Mouse (Mus musculus): ENCODE data around the gene 9230104L09Rik. TPM values are rescaled to one million over a fixed set of nuclear protein-coding genes. Genes with fewer than 3 reads are reported as not detected.

The 9230104L09Rik gene
- total RNA-seq (2022) = not detected

DNA sequence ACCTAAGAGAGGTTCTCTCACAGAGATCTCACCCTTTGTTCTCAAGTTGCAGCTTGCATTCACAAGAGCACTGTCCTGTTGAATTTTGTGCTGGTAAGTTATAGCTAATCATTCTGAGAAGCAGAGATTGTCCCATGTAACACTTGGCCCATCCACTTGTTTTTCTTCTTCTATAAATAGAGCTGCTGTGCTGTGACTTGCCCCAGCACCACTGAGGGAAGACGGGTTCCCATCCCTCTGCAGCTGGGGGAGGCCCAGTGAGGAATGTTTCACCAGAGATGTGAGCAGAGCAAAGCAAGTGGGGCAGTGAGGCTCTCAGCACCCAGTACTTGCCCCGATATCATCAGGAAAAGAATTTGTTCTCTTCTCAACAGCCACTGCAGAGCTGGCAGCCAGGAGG, at the start of gene 9230104L09Rik:
Gene 9230104L09Rik, minus strand, starts transcription at position 73 of the 400 bp plus-strand sequence.
- DNase-seq (ENCODE audit: low spot score in 2 of 2) = no peak

DNA sequence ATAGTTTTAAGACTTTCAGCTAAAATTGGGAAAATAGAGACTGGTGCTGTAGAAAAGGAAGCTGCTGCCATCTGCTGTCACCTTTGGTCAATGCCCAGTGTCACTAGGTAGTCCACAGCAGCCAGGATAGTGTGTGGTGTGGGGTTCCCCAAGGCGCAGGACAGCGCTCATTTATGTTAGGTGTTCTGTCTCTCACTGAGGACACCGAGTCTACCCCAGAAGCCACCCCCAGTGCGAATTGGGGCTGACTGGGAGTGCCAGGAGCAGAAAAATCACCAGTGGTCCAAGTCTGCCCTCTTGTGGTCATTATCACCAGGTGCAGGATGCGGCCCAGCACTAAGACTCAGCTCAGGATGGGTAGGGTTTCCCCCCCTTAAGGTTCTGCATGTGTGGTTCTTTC, 37.4 kb upstream of the 9230104L09Rik start:
- peak; percentile 27 to 46 for DNase-seq (ENCODE audit: low spot score in 2 of 2)

DNA sequence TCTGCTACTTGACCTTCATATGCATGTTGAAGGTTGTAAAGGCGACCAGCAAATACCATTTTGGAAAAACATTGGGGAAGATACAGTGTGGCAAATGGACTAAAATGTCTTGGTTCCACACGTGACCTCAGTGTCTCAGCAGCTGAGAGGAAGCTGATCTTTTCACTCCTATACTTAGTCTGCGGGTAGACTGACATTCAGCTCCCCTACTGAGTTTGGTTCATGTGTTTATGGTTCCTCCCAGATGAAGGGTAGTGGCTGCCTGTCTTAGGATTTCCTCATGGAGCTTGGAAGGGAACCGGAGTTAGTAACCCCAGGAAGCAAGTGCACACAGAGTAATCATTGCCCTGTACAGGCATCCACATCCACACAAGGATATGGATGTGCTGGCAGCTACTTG, 35.5 kb upstream of the 9230104L09Rik start:
- DNase-seq (ENCODE audit: low spot score in 2 of 2) = no peak

DNA sequence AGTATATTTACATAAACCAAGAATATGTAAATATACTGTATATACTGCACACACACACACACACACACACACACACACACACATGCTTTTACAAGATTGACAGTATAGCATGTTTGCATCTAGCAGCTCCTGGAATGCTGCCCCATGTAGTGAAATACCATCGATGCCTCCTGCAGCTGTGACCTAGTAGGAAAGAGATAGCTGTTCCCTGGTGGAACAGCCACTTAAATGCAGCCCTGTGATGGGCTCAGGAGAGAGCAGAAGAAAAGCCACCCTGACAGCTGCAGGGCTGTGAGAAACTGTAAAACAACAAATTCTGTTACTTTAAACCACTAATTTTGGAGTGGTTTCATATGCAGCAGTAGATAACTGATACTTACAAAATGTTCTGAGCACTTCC, 31.4 kb upstream of the 9230104L09Rik start:
- DNase-seq (ENCODE audit: low spot score in 2 of 2) = no peak

DNA sequence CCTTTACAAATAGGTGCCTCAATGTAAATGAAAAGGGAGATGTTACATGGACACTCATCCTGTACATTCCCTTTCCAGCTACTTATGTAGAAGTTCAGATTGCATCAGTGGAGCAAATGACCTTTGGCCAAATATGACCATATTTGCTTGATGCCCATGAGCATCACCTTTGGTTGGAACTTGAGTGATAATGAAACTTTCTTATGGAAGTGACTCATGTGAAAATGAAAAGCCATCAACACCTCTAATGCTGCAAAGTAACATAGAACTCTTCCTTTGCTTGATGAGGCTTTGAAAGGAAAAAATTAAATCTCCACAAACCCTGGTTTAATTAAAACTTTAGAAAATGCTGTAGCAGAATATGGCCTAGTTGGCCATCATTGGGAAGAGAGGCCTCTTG, 28.3 kb upstream of the 9230104L09Rik start:
- DNase-seq (ENCODE audit: low spot score in 2 of 2) = no peak

DNA sequence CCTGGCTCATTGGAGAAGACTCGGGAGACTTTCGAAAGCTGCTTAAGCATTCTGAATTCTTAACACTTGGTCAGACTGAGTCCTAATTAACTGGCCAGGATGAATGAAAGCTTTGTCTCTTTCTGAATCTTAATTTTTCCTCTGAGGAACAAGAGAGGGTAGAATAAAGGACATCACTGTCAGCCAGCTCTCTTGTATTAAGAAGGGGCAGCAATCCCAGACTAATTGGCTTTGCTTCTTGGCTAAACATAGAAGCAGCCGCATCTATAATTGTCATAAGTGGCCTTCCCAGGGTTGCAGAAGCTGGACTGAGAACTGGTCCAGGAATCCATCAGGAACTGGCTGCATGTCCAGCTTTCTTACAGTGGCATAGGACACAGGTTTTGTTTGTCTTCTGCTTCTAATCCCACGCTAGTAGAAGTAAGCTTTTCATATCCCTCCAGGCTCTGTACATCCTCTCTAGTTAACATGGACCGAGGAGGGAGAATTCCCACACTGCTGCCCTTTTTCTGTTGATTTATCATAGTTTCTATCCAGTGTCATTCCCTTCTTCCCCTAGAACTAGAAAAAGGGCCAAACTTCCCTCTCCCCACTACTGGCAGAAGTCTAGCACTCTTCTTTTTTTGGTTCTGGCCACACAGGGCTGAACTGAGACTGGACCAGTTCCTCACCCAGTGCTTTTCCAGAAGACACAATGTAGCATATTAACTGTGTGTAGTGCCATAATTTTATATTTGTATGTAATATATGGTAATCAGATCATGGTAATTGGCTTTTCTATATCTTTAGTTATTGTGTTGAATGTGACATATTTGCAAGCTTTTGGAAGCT, 25.4 kb upstream of the 9230104L09Rik start:
- DNase-seq (ENCODE audit: low spot score in 2 of 2) = peak in 1 of 2 experiments; percentile 63

DNA sequence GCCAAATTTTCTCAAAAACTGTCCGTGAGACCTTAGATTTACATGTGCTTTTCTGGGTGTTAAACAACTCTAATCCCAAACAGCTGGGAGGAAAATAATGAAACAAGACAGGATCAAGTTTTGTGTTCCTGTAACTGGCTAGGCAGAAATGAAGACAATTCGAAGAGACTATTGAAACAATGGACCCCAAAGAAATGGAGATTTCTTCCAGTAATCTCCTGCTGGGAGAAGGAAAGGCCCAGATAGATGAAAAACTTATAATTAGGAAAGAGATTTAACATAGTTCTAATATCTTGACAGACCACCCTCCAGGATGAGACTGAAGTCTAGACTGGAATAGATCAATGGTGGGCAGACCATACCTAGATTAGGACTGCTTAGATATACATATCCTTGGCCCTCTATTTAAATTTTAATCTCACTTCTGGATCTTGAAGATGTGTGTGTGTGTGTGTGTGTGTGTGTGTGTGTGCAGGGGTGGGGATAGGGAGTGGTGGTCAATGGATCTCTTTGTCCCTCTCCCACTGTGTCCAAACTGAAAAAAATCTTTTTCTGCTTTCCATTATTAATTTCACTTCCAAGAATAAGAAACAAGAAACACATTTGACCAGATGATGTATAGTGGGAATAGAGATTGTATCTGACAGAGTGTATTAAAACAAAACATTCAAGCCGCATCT, 24.6 kb upstream of the 9230104L09Rik start:
- DNase-seq (ENCODE audit: low spot score in 2 of 2) = no peak

- DNase-seq (ENCODE audit: low spot score in 2 of 2) = no peak
Measured at GRCm38 (mm10) chr2:148888872-148889271, 24.0 kb upstream of the 9230104L09Rik start.

DNA sequence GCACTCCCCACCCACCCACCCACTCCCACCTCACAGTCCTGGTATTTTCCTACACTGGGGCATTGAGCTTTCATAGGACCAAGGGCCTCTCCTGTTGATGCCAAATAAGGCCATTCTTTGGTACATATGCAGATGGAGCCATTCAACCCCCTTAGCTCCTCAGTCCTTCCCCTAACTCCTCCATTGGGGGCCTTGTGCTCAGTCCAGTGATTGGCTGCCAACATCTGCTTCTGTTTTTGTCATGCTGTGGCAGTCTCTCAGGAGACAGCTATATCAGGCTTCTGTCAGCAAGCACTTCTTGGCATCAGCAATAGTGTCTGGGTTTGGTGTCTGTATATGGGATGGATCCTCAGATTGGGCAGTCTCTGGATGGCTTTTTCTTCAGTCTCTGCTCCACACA, 19.9 kb upstream of the 9230104L09Rik start:
- DNase-seq (ENCODE audit: low spot score in 2 of 2) = no peak

DNA sequence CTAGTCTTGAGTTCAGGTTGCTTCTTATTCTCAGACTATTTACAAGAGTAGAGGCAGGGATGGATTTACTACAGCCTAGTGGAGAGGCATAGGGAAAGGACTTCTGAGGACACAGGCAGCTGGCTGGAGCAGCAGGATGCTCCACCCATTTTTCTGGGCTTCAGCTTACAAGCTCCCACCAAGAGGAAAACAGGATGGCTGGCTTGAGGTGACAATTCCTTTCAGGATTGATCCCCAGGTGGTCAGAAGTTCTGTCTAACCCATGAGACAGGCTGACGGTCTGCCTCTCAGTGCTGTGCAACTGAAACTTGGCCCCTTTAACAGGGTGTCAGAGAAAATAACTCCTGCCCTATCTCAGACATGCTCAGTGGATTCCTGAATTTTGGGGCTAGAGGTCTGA, 14.4 kb upstream of the 9230104L09Rik start:
- DNase-seq (ENCODE audit: low spot score in 2 of 2) = no peak

DNA sequence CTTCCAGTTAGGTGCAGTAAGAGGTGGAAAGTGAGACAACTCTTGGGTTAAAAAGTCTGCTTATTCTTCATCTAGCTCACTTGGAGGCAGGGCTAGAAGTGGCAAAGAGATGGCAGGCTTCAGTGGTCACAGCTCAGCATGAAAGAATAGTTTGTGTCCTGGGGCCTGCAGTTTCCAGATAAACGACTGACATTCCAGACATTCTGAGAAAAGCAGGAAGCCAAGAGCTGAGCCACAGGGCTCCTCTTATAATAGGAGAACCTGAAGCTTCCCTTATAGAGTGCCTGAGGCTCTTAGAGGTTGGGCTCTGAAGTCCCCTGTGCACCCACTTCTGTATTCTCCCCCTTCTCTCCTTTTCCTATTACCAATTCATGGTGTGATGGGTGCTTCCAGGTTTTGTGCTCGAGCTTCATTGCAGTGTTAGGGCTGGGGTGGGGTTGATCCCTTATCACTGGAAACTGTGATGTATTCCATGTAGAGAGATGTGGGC, 13.8 kb upstream of the 9230104L09Rik start:
- DNase-seq (ENCODE audit: low spot score in 2 of 2) = no peak

DNA sequence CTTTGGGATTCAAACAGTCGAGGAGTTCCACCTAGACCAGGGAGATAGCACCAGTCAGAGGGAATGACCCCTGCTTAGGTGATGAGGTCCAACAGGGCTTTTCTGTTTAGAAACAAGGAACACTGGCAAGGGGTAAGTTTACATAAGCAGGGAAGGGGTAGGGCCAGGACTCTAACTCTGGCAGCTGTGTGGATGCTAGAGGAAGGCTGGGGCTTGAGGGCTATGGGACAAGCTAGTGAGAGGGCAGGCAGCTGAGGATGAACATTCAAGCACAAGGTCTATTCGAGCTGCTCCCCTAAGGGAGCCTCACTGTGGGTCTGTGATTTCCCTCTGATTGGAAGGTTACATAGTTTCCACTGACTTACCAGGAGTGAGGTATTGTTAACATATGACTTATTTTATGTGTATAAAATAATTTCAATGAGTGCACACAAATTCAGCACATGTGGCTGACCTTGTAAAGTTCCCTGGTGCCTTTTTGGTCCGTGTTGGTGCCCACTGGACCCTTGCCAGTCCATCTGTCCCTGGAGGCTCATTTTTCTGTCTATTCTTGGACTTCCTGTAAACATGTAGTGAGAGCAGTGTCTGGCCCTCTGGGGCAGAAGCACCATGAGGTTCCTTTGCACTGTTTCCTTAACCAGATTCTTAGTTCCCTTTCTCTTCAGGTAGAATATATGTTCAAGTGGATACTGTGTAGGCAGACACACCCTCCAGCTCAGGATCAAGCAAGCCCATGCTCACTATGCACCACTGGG, 12.4 kb upstream of the 9230104L09Rik start:
- no peak for DNase-seq (ENCODE audit: low spot score in 2 of 2)

DNA sequence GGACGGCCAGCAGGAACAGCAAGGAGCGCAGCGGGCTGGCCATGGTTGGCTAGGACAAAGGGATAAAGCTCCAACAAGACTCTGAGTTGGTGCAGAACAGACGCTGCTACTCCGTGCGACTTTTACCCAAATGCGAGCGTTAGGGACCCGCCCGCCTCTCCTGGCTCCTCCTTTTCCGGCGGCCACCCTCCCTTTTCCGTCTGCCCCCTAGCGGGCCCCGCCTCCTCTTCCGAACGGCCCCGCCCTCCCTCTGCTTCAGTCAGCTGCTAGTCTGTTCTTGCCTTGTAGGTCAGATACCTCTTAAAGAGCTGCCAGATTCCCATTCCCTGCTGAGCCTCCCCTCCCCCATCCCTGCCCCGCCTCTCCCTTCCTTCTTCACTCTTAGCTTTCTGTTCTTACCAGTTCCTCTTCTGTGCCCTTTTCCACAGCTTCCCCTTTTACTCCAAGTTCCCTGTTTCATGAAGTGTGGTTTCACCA, 10.5 kb upstream of the 9230104L09Rik start, which contains the start of gene Cst3:
Gene Cst3, minus strand, starts transcription at position 358 of the 477 bp plus-strand sequence.
- peak; percentile 75 to 90 for DNase-seq (ENCODE audit: low spot score in 2 of 2)

DNA sequence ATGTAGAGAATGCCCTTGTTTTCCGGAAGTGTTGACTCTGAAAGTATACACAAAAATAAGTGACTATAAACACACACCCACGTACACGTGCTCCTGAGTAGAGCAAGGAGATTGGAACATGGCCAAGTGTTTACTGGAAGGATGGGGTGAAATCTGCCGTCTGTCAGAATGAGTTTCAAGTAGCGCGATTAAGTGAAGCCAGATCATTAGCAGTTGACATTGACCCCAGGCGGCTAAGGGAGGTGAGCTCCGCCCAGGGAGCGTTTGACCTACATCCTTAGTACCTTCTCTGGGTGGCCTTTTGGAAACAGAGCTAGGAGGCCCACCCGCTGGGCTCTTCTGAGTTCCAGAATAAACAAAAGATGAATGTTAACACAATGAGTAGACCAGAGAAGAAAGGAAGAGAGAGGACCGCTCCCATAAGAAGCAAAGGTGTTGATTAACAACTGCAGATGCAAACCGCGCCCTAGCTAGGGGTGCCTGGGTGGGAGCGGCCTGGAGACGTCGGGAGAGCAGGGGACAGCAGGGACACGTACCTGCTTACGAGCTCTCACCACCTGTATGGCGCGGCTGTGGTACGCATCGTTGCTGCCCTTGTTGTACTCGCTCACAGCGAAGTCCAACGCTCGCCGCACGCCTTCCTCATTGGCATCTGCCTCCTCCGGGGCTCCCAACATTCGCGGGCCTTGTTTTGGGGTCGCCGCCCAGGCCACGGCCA, 9.9 kb upstream of the 9230104L09Rik start:
- peak in 1 of 2 experiments; percentile 14 for DNase-seq (ENCODE audit: low spot score in 2 of 2)

- no peak for DNase-seq (ENCODE audit: low spot score in 2 of 2)
Measured at GRCm38 (mm10) chr2:148874224-148874616, 9.4 kb upstream of the 9230104L09Rik start.

DNA sequence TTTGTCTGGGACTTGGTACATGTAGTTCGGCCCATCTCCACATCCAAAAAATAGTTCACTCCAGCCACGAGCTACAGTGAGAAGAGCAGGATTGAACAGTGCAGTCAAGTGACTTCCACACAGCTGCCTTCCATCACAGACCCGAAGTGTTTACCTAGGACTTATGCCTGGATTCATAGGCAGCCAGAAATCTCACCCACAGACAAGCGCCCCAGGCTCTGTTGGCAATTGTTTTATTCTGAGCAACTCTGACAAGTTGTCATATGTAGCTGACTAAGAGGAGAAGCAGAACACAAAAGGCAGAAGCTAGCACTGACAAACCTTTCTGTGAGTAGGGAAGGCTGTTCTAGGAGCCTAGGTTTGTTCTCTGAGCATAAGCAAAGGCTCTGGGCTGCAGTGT, 8.0 kb upstream of the 9230104L09Rik start:
- no peak for DNase-seq (ENCODE audit: low spot score in 2 of 2)

DNA sequence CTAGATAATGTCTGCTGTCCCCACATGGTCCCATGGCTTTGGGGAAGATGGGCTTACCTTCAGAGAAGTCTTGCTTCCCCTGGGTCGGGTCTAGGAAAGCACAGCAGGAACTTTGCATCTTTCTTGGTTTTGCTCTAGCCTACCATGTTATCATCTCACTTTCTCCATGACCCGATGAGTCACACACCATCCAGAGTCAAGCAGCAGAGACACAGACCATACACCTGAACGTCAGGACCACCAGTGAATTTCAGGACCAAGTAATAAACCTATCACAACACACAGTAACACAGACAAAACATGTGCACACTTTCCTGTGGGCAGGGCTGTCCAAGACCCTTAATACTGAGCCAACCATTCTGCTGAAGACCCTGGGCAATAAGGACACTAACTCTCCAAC, 5.7 kb upstream of the 9230104L09Rik start:
- no peak for DNase-seq (ENCODE audit: low spot score in 2 of 2)

DNA sequence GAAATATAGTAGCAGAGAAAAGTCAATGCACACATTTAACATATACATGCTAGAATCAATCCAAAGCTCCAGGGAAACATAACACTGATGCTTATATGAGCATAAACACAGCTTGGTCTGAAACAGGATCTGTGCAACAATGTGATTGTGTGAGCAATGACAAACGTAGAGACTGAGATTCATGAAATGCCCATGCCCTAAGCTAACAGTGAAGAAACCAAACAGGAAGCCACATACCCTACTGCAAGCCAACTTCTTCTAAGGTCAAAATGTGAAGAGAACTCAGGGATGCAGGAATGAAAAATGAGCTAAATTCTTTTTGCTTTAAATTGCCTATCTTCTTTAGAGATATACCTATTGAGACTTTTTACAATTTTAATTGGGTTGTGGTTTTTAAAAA, 4.1 kb upstream of the 9230104L09Rik start:
- DNase-seq (ENCODE audit: low spot score in 2 of 2) = no peak

DNA sequence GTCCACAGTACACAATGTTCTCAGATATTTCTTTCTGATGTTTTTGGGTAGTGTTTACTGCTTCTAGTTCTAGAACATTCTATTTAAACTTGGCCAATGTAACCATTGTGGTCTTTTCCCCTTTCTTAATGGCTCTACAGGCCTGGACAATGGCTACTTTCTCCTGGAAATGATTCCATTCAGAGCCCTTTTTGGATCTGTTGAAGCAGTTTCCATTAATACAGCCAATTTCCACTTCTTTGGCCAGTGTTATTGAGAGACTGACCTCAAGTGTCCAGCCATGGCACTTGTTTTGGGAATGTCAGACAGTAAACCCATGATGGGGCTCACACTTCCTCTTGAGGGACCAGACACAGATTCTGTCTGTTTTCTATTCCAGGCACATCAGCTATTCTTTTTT, 3.1 kb downstream of the 9230104L09Rik start:
- DNase-seq (ENCODE audit: low spot score in 2 of 2) = no peak

DNA sequence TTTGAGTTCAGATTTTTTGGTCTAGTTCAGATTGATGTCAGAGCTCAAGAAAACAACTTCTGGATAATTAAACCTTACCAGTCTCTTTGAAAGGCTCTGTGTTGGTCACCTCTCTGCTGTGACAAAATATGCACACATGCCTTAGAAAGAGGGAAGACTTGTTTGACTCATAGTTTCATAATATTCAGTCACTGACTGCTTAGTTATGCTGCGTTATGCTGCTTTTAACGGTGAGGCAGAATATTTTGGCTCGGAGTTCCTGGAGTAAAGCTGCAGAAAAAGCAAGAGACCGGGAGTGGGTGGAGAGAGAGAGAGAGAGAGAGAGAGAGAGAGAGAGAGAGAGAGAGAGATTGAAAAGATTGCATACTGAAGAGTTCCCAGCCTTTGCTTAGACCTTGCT, 3.8 kb downstream of the 9230104L09Rik start:
- DNase-seq (ENCODE audit: low spot score in 2 of 2) = no peak

GRCm38 (mm10) chr2:148857506-148857905, 7.3 kb downstream of the 9230104L09Rik start:
- no peak for DNase-seq (ENCODE audit: low spot score in 2 of 2)
